Mouse (Mus musculus) liver, embryonic 14.5 days (tissue): Measurements from ENCODE around the gene Igf1.

Experiments used
- CTCF ChIP-seq: IDR thresholded peaks from 2 replicates; pipeline ENCODE4 v1.5.1; 2016; ENCODE audit warnings: antibody characterized with exemption, low read depth, control low read depth
- EP300 ChIP-seq: IDR thresholded peaks from 2 replicates; pipeline ENCODE4 v1.6.1; 2016; ENCODE audit warnings: antibody characterized with exemption, low read depth

GRCm38 (mm10) chr10:87851492-87851891 is 6.6 kb upstream of the Igf1 start:
- TF ChIP-seq CTCF (no peak), EP300 (no peak)
